Comparison of ENCODE assay signal across 8 mouse cellular contexts in genomic region chr11:95587423-95587951, GRCm38 (mm10). TPM values are rescaled to one million over a fixed set of nuclear protein-coding genes. Genes with fewer than 3 reads are reported as not detected.
DNase-seq lines count a peak whose midpoint lies in the region; ATAC-seq and TF ChIP-seq lines count a peak whose summit lies in the region.

Gene Ngfr, minus strand, starts transcription at chr11:95587735.

- no peak for TF ChIP-seq EP300 in stomach, postnatal 0 days (optimal IDR thresholded peaks at IDR 0.05)

- H3K27me3 ChIP-seq in embryonic facial prominence, embryonic 13.5 days = peaks cover 81% of the 10 kb centered on the region
- peaks cover 36% of the 10 kb centered on the region for H3K27me3 ChIP-seq in hindbrain, embryonic 11.5 days (ENCODE audit: control insufficient read depth, insufficient read depth, low read length)
- H3K27me3 ChIP-seq in limb, embryonic 11.5 days (ENCODE audit: control insufficient read depth, insufficient read depth, low read length) = peaks cover 19% of the 10 kb centered on the region
- H3K27me3 ChIP-seq in midbrain, embryonic 14.5 days (ENCODE audit: control insufficient read depth, insufficient read depth, low read length) = peaks cover 41% of the 10 kb centered on the region
- peaks cover 11% of the 10 kb centered on the region; the same call in 1 of the 2 replicates for H3K27me3 ChIP-seq in stomach, postnatal 0 days (ENCODE audit: control insufficient read depth, insufficient read depth, low read length)

- H3K4me1 ChIP-seq in embryonic facial prominence, embryonic 13.5 days = peaks cover 47% of the 10 kb centered on the region
- H3K4me1 ChIP-seq in hindbrain, embryonic 11.5 days (replicated peaks; ENCODE audit: control insufficient read depth, insufficient read depth, low read length) = peaks cover 8% of the 10 kb centered on the region
- peaks cover 52% of the 10 kb centered on the region for H3K4me1 ChIP-seq in limb, embryonic 11.5 days (ENCODE audit: control insufficient read depth, insufficient read depth, low read length)
- H3K4me1 ChIP-seq in midbrain, embryonic 14.5 days (ENCODE audit: control insufficient read depth, insufficient read depth, low read length) = peaks cover 22% of the 10 kb centered on the region
- no peaks in the 10 kb centered on the region; the same call in 1 of the 2 replicates for H3K4me1 ChIP-seq in stomach, postnatal 0 days (replicated peaks; ENCODE audit: control insufficient read depth, insufficient read depth)

- peak; percentile 15; the same call in 1 of the 2 replicates for ATAC-seq in cerebellum, adult (ENCODE audit: insufficient number of reproducible peaks, low FRiP score, low TSS enrichment)
- peak; percentile 62; the same call in 1 of the 2 replicates for ATAC-seq in embryonic facial prominence, embryonic 13.5 days (ENCODE audit: insufficient number of reproducible peaks, insufficient read depth, low FRiP score, low TSS enrichment, low read depth)
- ATAC-seq in hindbrain, embryonic 11.5 days (ENCODE audit: low FRiP score) = peak; percentile 75
- no peak for ATAC-seq in limb, embryonic 11.5 days (ENCODE audit: insufficient number of reproducible peaks, low FRiP score, low TSS enrichment, low read depth)
- ATAC-seq in midbrain, embryonic 14.5 days (ENCODE audit: low FRiP score, low TSS enrichment) = peak; percentile 79
- peak; percentile 38; the same call in 1 of the 2 replicates for ATAC-seq in stomach, postnatal 0 days (ENCODE audit: low FRiP score, low TSS enrichment)

- H3K4me3 ChIP-seq in embryonic facial prominence, embryonic 13.5 days = peak within 1 kb of the TSS; percentile 57
- peak within 1 kb of the TSS; percentile 47 for H3K4me3 ChIP-seq in hindbrain, embryonic 11.5 days (ENCODE audit: low read depth, low read length)
- H3K4me3 ChIP-seq in limb, embryonic 11.5 days (ENCODE audit: low read depth, low read length) = peak within 1 kb of the TSS; percentile 39
- H3K4me3 ChIP-seq in midbrain, embryonic 14.5 days (replicated peaks; ENCODE audit: low read depth, low read length) = peak within 1 kb of the TSS; percentile 47
- H3K4me3 ChIP-seq in stomach, postnatal 0 days (ENCODE audit: low read depth, low read length) = peak within 1 kb of the TSS; percentile 43

- no peaks in the 10 kb centered on the region for H3K36me3 ChIP-seq in embryonic facial prominence, embryonic 13.5 days
- H3K36me3 ChIP-seq in hindbrain, embryonic 11.5 days (ENCODE audit: control insufficient read depth, insufficient read depth, low read length) = no peaks in the 10 kb centered on the region
- no peaks in the 10 kb centered on the region for H3K36me3 ChIP-seq in limb, embryonic 11.5 days (ENCODE audit: control insufficient read depth, insufficient read depth, low read length)
- no peaks in the 10 kb centered on the region for H3K36me3 ChIP-seq in midbrain, embryonic 14.5 days (ENCODE audit: control insufficient read depth, insufficient read depth, low read length)
- H3K36me3 ChIP-seq in stomach, postnatal 0 days (ENCODE audit: control insufficient read depth, insufficient read depth, low read length) = no peaks in the 10 kb centered on the region

- DNase-seq in cerebellum, adult 11 months = no peak
- peak; percentile 65 for DNase-seq in WW6 (ENCODE audit: low read depth, low spot score)
- peak; percentile 78 for DNase-seq in hindbrain, embryonic 11.5 days (ENCODE audit: low spot score)
- peak; percentile 76 for DNase-seq in limb, embryonic 11.5 days (ENCODE audit: low spot score)
- DNase-seq in midbrain, embryonic 14.5 days = peak; percentile 88
- DNase-seq in stomach, postnatal 0 days (ENCODE audit: low spot score) = peak; percentile 65

- H3K9ac ChIP-seq in embryonic facial prominence, embryonic 13.5 days = peak within 1 kb of the TSS; percentile 77
- peak within 1 kb of the TSS; percentile 69 for H3K9ac ChIP-seq in hindbrain, embryonic 11.5 days (ENCODE audit: low read depth, low read length)
- H3K9ac ChIP-seq in limb, embryonic 11.5 days (ENCODE audit: low read length) = peak within 1 kb of the TSS; percentile 46
- peak within 1 kb of the TSS; percentile 56 for H3K9ac ChIP-seq in midbrain, embryonic 14.5 days (replicated peaks; ENCODE audit: low read length)
- H3K9ac ChIP-seq in stomach, postnatal 0 days (ENCODE audit: low read length) = peak within 1 kb of the TSS; percentile 38

- TF ChIP-seq CTCF in stomach, postnatal 0 days (IDR thresholded peaks at IDR 0.05; ENCODE audit: low read depth) = no peak; the same call in 1 of the 2 replicates

- H3K4me2 ChIP-seq in embryonic facial prominence, embryonic 13.5 days = peak within 1 kb of the TSS; percentile 86
- peak within 1 kb of the TSS; percentile 75 for H3K4me2 ChIP-seq in hindbrain, embryonic 11.5 days (replicated peaks; ENCODE audit: low read depth, low read length)
- H3K4me2 ChIP-seq in limb, embryonic 11.5 days (ENCODE audit: low read depth, severe bottlenecking) = peak within 1 kb of the TSS; percentile 61
- H3K4me2 ChIP-seq in midbrain, embryonic 14.5 days (ENCODE audit: low read length) = peak within 1 kb of the TSS; percentile 87
- peak within 1 kb of the TSS; percentile 59 for H3K4me2 ChIP-seq in stomach, postnatal 0 days (replicated peaks; ENCODE audit: low read depth)

- no peaks in the 10 kb centered on the region for H3K9me3 ChIP-seq in embryonic facial prominence, embryonic 13.5 days
- H3K9me3 ChIP-seq in hindbrain, embryonic 11.5 days (ENCODE audit: control insufficient read depth, low read length) = no peaks in the 10 kb centered on the region
- no peaks in the 10 kb centered on the region for H3K9me3 ChIP-seq in limb, embryonic 11.5 days (ENCODE audit: control insufficient read depth, low read length)
- H3K9me3 ChIP-seq in midbrain, embryonic 14.5 days (ENCODE audit: control insufficient read depth, low read length) = no peaks in the 10 kb centered on the region
- no peaks in the 10 kb centered on the region for H3K9me3 ChIP-seq in stomach, postnatal 0 days (ENCODE audit: control insufficient read depth, low read length)

- peak within 1 kb of the TSS; percentile 55; the same call in 1 of the 2 replicates for H3K27ac ChIP-seq in embryonic facial prominence, embryonic 13.5 days
- H3K27ac ChIP-seq in hindbrain, embryonic 11.5 days (ENCODE audit: low read depth, low read length) = peak within 1 kb of the TSS; percentile 71
- H3K27ac ChIP-seq in limb, embryonic 11.5 days (replicated peaks; ENCODE audit: low read depth, low read length) = no peak within 1 kb of the TSS
- H3K27ac ChIP-seq in midbrain, embryonic 14.5 days (replicated peaks; ENCODE audit: low read depth, low read length) = peak within 1 kb of the TSS; percentile 42
- no peak within 1 kb of the TSS for H3K27ac ChIP-seq in stomach, postnatal 0 days (replicated peaks)

- under 1% methylated on average over 30 of the region's 39 CpGs for WGBS in embryonic facial prominence, embryonic 13.5 days
- WGBS in hindbrain, embryonic 11.5 days = under 1% methylated on average over 29 of the region's 39 CpGs
- 0% methylated on average over 36 of the region's 39 CpGs for WGBS in limb, embryonic 11.5 days
- under 1% methylated on average over 35 of the region's 39 CpGs for WGBS in midbrain, embryonic 14.5 days
- WGBS in stomach, postnatal 0 days = under 1% methylated on average over 34 of the region's 39 CpGs

RNA-seq across cellular contexts. Expression of gene Ngfr, which starts in this region (rescaled TPM):
- 25.4 and 27.2 TPM in 2 replicates for polyA plus RNA-seq in embryonic facial prominence, embryonic 13.5 days (2015; fragmentation: Nextera tagmentation; extraction: Ambion mirVana)
- polyA plus RNA-seq in hindbrain, embryonic 11.5 days (2014; fragmentation: Nextera tagmentation; extraction: Ambion mirVana) = 27.7 and 29.6 TPM in 2 replicates
- polyA plus RNA-seq in limb, embryonic 11.5 days (2014; fragmentation: Nextera tagmentation; extraction: Ambion mirVana) = 12.4 and 13.4 TPM in 2 replicates
- polyA plus RNA-seq in midbrain, embryonic 14.5 days (2014; fragmentation: Nextera tagmentation; extraction: Ambion mirVana) = 8.4 and 13.7 TPM in 2 replicates
- polyA plus RNA-seq in stomach, postnatal 0 days (2015; fragmentation: Nextera tagmentation; extraction: Ambion mirVana) = 3.9 and 4.8 TPM in 2 replicates

Comparison
In these comparisons a context has a peak if more than half of its experiments do, and no peak if none do; other contexts are left out.
1. H3K27ac ChIP-seq: peak in embryonic facial prominence, embryonic 13.5 days (single experiment), hindbrain, embryonic 11.5 days (single experiment) and midbrain, embryonic 14.5 days (single experiment); none in limb, embryonic 11.5 days (single experiment) and stomach, postnatal 0 days (single experiment).
2. Peak in every context shown above with its lines, with median percentiles within 50 percentile points of each other: H3K4me2 ChIP-seq, H3K4me3 ChIP-seq and H3K9ac ChIP-seq.